Mouse (Mus musculus) liver, embryonic 14.5 days (tissue): ENCODE measurements around the gene Tsga10ip. TPM values are rescaled to one million over a fixed set of nuclear protein-coding genes. Genes with fewer than 3 reads are reported as not detected.
"Not testable (repeated sequence)": the region's sequence is repeated elsewhere in the genome, so short reads cannot be mapped to it uniquely, and the experiment has no call there.

ENCODE experiments used
- ATAC-seq: fragments of 200-750 bp; cut with Nextera tagmentation; 2 replicates; pipeline ENCODE4 v1.8.0; 2017; ENCODE audit warnings: moderate number of reproducible peaks, mild to moderate bottlenecking, moderate library complexity; ENCODE audit not compliant: insufficient read depth
- DNase-seq, 3 experiments: peaks; one replicate each; pipeline ENCODE4 v3.0.0-alpha.2; 2012 to 2013; ENCODE audit warnings: low read depth in 3 of 3, low spot score in 3 of 3
- H3K27ac ChIP-seq: fragments of 300-500 bp; sonication (generic); 2 replicates; pipeline ENCODE4 v1.5.1; 2014; ENCODE audit warnings: moderate library complexity, mild to moderate bottlenecking, control low read depth, inconsistent platforms
- H3K27me3 ChIP-seq: fragments of 300-500 bp; sonication (generic); 2 replicates; pipeline ENCODE4 v1.6.1; 2014; ENCODE audit warnings: mild to moderate bottlenecking, low read length, moderate library complexity; ENCODE audit not compliant: control insufficient read depth, insufficient read depth
- H3K36me3 ChIP-seq: fragments of 300-500 bp; sonication (generic); replicated peaks from 2 replicates; pipeline ENCODE4 v1.6.1; 2014; ENCODE audit warnings: low read depth; ENCODE audit not compliant: control insufficient read depth, insufficient read depth
- H3K4me1 ChIP-seq, 2 experiments: fragments of 200-500 bp in 1 of 2; fragments of 300-500 bp in 1 of 2; sonication (generic) in 1 of 2; replicated peaks; 2 replicates each; pipeline ENCODE4 v1.6.1; 2012 to 2014; ENCODE audit warnings: antibody characterized with exemption in 1 of 2, inconsistent platforms in 1 of 2, low read length in 1 of 2; ENCODE audit not compliant: control insufficient read depth in 2 of 2, insufficient read depth in 2 of 2
- H3K4me2 ChIP-seq: fragments of 300-500 bp; sonication (generic); 2 replicates; pipeline ENCODE4 v1.6.1; 2014; ENCODE audit warnings: low read depth, mild to moderate bottlenecking, control low read depth, moderate library complexity
- H3K4me3 ChIP-seq, 2 experiments: fragments of 200-500 bp in 1 of 2; fragments of 300-500 bp in 1 of 2; sonication (generic) in 1 of 2; 2 replicates each; pipeline ENCODE4 v1.5.1; 2012 to 2014; ENCODE audit warnings: low read depth in 2 of 2, low read length in 2 of 2, mild to moderate bottlenecking in 2 of 2, control low read depth in 1 of 2, inconsistent platforms in 1 of 2, moderate library complexity in 1 of 2; ENCODE audit not compliant: insufficient read depth in 1 of 2
- H3K9ac ChIP-seq: fragments of 300-500 bp; sonication (generic); replicated peaks from 2 replicates; pipeline ENCODE4 v1.6.1; 2014; ENCODE audit warnings: mild to moderate bottlenecking, control low read depth, moderate library complexity
- H3K9me3 ChIP-seq: fragments of 300-500 bp; sonication (generic); 2 replicates; pipeline ENCODE4 v1.6.1; 2016; ENCODE audit warnings: low read length, mixed read lengths; ENCODE audit not compliant: control insufficient read depth
- CTCF ChIP-seq: IDR thresholded peaks from 2 replicates; pipeline ENCODE4 v1.5.1; 2016; ENCODE audit warnings: antibody characterized with exemption, low read depth, control low read depth
- EP300 ChIP-seq: IDR thresholded peaks from 2 replicates; pipeline ENCODE4 v1.6.1; 2016; ENCODE audit warnings: antibody characterized with exemption, low read depth
- WGBS: fragments of 180-500 bp; shearing (Covaris S2); extraction: QIAGEN DNeasy Blood & Tissue Kit; methylation state at CpG from one replicate; pipeline ENCODE4 v1.1.7; 2014; ENCODE audit not compliant: insufficient replicate concordance; 5-methylcytosine and 5-hydroxymethylcytosine counted together
- polyA plus RNA-seq, 2 experiments: library from polyadenylated mRNA; depleted of rRNA in 1 of 2; stranded (reverse) in 1 of 2; unstranded in 1 of 2; fragments of >200 nt; fragmentation: Nextera tagmentation in 1 of 2; extraction: Ambion mirVana in 1 of 2; gene quantifications; 2 replicates each; pipeline versions ENCODE4 v1.2.1 to v1.2.3; 2012 to 2014

The Tsga10ip gene
- polyA plus RNA-seq, 2 experiments, result 0.09 TPM; not detected in 1

DNA sequence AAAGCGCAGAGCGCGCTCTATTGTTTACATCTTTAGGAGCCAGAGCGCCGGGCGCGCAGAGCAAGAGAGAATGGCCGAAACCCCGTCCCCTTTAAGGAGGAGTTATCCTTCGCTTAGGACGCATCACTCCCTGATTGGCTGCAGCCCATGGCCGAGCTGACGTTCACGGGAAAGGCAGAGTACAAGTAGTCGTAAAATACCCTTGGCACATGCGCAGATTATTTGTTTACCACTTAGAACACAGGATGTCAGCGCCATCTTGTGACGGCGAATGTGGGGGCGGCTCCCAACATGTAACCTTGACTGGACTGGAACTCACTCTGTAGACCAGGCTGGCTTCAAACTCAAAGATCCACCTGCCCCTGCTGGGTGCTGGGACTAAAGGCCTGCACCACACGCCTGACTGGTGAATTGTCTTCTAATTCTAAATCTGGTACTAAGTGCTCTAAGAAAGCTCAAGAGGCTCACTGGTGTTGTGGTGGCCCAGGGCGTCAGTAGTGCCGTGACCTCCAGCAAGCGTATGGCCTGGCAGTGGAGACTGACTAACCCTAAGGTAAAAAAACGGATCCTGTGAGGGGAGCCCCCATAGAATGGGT lies 4.3 kb upstream of the Tsga10ip start:
- DNase-seq (peak in 1 of 3 experiments; percentile 55), ATAC-seq (peak; percentile 81)
- not testable (repeated sequence) for H3K9me3 ChIP-seq, H3K36me3 ChIP-seq, H3K27me3 ChIP-seq
- peak overlapping the region; percentile 83 for H3K4me3 ChIP-seq
- peak overlapping the region; percentile 96 for H3K27ac ChIP-seq
- peaks cover 0 to 13% of the 10 kb centered on the region in 2 experiments; a peak in 3 of 4 replicates for H3K4me1 ChIP-seq
- TF ChIP-seq CTCF, result peak; percentile 7; the same call in 1 of the 2 replicates
- H3K9ac ChIP-seq, result peak overlapping the region; percentile 98
- H3K4me2 ChIP-seq, result peak overlapping the region; percentile 82
- 17% methylated on average over 22 of the region's 25 CpGs for WGBS

DNA sequence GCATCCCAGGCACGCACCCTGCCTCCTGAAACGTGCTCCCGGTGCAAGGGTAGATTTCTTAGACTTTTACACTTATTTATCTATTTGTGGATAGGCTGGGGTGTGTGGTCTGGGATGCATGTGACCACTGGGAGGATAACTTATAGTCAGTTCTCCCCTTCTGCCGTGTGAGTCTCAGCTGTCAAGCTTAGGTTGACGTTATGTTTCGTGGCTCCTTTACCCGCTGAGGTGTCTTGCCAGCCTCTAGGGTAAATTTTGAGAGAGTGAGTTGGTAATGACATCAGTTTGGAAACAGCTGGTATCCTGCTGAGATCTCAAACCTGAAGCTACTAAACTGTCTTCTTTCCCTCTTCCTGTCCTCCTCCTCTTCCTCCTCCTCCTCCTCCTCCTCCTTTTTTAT lies 3.6 kb upstream of the Tsga10ip start:
- Histone ChIP-seq H3K4me1 (peaks cover 0 to 13% of the 10 kb centered on the region in 2 experiments; a peak in 3 of 4 replicates), H3K9me3 (no peaks in the 10 kb centered on the region), H3K36me3 (no peaks in the 10 kb centered on the region), H3K9ac (peak overlapping the region; percentile 83), H3K27ac (peak overlapping the region; percentile 86), H3K4me3 (peak overlapping the region; percentile 57 to 59), H3K27me3 (no peaks in the 10 kb centered on the region), H3K4me2 (peak overlapping the region; percentile 75)
- no peak for ATAC-seq
- no peak for DNase-seq
- 15% methylated on average over 7 of the region's 7 CpGs for WGBS
- TF ChIP-seq CTCF (0 out of 2 replicates have a peak, but pooled peaks have one; percentile 8), EP300 (no peak)

DNA sequence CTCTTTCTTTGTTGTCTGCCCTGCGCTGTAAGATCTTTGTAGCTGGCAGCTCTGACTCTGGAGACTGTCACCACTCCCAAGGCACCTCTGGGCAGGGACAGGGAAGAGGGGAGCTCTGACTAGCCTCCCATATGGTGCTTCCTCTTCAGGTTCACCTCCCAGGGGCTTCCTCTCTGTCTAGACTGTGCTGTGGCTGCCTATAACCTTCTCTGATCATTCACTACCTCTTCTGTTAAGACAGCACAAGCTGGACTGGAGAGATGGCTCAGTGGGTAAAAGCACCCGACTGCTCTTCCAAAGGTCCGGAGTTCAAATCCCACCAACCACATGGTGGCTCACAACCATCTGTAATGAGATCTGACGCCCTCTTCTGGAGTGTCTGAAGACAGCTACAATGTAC lies 1.3 kb downstream of the Tsga10ip start:
- ATAC-seq, H3K27ac ChIP-seq, H3K4me1 ChIP-seq, H3K4me3 ChIP-seq, H3K4me2 ChIP-seq, H3K36me3 ChIP-seq, DNase-seq, H3K9ac ChIP-seq, H3K27me3 ChIP-seq, H3K9me3 ChIP-seq: not testable (repeated sequence)
- 56% methylated on average over 4 of the region's 4 CpGs for WGBS

GRCm38 (mm10) chr19:5395371-5395770 lies 7.0 kb downstream of the Tsga10ip start:
- H3K4me1 ChIP-seq, result peaks cover 0 to under 1% of the 10 kb centered on the region in 2 experiments; a peak in 3 of 4 replicates
- H3K9ac ChIP-seq, result no peak overlapping the region
- no peaks in the 10 kb centered on the region for H3K27me3 ChIP-seq
- H3K4me3 ChIP-seq, result no peak overlapping the region
- DNase-seq (no peak), ATAC-seq (no peak)
- H3K9me3 ChIP-seq, result no peaks in the 10 kb centered on the region
- H3K4me2 ChIP-seq, result no peak overlapping the region
- WGBS, result 64% methylated on average over 4 of the region's 4 CpGs
- TF ChIP-seq CTCF (no peak), EP300 (no peak)
- H3K36me3 ChIP-seq, result no peaks in the 10 kb centered on the region
- H3K27ac ChIP-seq, result no peak overlapping the region

DNA sequence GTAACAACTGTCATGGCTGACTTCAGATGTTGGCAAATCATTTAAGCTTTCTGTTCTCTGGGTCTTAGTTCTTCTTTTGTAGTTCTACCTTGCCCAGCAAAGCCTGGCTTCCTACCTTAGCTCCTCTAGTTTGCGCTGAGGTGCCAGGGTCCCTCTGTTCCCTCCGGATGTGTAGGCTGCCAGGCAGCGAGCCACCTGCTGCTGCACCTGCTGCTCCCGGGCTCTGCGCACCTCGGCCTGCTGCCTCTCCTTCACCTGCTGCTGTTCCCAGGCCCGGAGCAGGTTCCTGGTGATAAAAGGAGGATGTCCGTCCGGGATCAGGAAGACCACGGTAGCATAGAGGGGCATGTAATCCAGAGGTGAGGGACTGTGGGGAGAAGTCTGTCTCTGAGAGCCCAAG lies 8.2 kb downstream of the Tsga10ip start:
- Histone ChIP-seq H3K4me2 (no peak overlapping the region), H3K27ac (no peak overlapping the region), H3K36me3 (no peaks in the 10 kb centered on the region), H3K9me3 (no peaks in the 10 kb centered on the region), H3K9ac (no peak overlapping the region), H3K4me1 (peaks cover 12% of the 10 kb centered on the region in 2 experiments), H3K4me3 (no peak overlapping the region), H3K27me3 (no peaks in the 10 kb centered on the region)
- WGBS, result 64% methylated on average over 10 of the region's 10 CpGs
- ATAC-seq, result no peak
- TF ChIP-seq EP300, result no peak
- TF ChIP-seq CTCF, result no peak
- DNase-seq, result no peak
